Mouse (Mus musculus): ENCODE measurements at regions not wholly inside any gene's neighbourhood (a gene's known extent, or its start where the extent isn't known, plus 50 kb on each side); places are given as distances from the start of the nearest gene placed in this dataset.

GRCm38 (mm10) chr1:89288921-89289320, 165.7 kb upstream of the Agap1 start:
- DNase-seq (ENCODE audit: low read depth, low spot score) = no peak

GRCm38 (mm10) chr1:89296691-89297090, 157.9 kb upstream of the Agap1 start:
- DNase-seq (ENCODE audit: low read depth, low spot score) = no peak

DNA sequence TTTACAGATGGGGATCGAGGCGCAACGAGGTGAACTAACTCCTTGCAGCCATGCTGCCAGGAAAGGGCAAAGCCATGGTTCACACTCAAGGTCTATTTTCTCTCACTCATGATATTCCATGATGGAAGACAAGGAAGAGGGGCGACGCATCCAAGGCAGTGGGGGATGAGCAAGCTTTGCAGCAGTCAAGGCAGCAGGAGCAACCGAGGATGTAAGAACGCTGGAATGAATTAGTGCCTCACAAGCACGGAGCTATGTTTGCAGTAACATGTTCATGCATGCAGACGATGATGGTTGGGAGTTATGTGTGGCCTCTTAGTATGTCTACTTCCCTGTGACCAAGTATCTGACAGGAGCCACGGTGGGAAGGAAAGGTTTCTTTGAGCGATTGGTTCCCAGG, 156.8 kb upstream of the Agap1 start:
- no peak for DNase-seq (ENCODE audit: low read depth, low spot score)

DNA sequence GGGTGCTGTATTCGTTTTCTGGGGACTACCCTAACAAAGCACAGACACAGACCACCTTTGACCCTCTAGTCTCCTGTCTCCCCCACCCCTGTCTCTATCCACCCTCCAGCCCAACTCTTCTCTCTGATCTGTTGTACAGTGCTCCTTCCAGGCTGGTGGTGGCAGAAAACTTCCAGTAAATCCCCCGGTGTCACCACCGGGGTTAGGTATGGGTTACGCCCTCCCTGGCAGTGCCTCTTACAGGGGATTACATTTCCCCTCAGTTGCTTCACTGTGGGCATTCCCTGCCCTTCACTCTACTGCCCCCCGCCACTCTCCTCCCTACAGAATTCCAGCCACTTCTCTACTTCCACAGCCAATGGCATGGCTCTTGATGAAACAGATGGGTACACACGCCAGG, 153.5 kb upstream of the Agap1 start:
- no peak for DNase-seq (ENCODE audit: low read depth, low spot score)

DNA sequence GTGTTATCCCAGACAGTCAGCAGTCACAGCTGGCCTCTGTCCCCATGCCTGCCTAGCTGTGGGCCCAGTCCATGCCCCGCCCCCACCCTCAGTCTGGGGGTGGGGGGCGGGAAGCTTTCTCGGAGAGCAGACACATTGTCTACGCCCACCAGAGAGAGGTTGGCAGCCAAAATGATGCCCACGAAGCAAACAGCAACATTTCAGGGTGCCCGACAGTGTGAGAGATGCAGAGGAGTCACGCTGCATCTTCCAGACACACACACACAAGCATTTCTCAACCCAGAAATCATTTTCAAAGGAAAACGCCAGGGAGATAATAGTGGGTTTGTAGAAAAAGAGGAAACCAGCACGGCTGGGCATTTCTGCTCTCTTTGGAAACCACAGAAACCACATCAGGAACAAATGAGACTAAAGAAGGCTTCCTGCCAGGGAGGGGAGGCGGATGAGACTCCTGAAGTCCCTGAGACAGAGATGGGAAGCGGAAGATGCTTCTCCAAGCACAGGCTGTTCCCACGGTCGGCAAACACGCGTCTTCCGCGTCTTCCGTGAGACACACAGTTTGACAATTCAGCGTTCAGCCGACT, 152.1 kb upstream of the Agap1 start:
- peak; percentile 32 for DNase-seq (ENCODE audit: low read depth, low spot score)

GRCm38 (mm10) chr1:89305171-89305570, 149.4 kb upstream of the Agap1 start:
- no peak for DNase-seq (ENCODE audit: low read depth, low spot score)

DNA sequence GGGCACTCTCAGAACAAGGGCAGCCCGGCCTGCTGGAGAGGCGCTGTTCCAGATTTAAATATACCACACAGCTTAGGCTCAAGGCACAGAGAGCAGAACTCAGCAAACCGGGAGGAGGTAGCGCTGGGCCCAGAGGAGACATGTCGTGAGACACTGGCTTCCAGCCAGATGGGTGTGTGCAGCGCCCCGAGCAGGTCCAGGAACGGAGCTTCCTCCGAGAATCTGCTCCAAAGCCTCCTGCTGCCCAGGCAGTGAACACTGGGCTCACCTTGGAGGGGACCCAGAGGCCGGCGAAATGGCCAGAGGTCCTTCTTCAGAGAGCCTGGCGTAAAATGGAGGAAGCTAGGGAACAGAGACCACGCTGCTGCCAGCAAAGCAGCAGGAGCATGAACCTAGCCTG, 145.8 kb upstream of the Agap1 start:
- DNase-seq (ENCODE audit: low read depth, low spot score) = no peak

GRCm38 (mm10) chr1:89313064-89313463, 141.5 kb upstream of the Agap1 start:
- DNase-seq (ENCODE audit: low read depth, low spot score) = no peak

- DNase-seq (ENCODE audit: low read depth, low spot score) = no peak
Observed at GRCm38 (mm10) chr1:89317897-89318296, 136.7 kb upstream of the Agap1 start.

DNA sequence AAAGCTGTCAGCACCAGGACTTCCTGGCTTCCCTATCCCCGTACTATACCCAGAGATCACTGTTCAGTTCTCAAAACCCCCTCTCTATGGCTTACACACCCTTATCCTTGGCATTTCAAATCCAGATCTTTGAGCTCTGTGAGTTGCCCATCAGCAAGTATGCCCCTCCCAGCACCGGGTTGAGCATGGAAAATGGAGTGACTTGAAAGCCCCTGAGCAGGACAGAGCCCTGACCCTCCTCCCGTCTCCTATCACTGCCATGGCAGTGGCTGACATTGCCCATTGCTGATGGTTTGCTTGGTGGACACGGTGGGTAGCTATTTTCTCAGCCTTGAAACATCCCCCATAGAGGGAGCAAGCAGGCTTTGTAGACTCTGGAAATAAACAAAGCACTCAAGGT, 135.9 kb upstream of the Agap1 start:
- DNase-seq (ENCODE audit: low read depth, low spot score) = no peak

GRCm38 (mm10) chr1:89322621-89323020, 132.0 kb upstream of the Agap1 start:
- no peak for DNase-seq (ENCODE audit: low read depth, low spot score)

DNA sequence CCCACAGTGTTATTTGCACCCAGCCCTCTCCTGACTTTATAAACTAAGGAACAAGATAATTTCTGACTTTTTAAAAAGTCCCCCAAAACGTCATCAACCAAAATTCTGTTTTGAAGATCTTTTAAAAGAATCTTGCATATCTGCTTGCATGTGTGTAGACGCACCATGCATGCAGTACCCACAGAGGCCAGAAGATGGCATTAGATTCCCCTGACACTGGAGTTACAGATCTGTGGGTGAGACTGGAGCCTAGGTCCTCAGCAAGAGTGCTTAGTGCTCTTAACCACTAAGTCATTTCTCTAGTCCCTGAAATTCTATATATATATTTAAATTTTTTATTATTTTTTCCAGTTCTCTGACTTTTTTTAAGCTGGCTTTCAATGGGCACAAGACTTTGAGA, 131.5 kb upstream of the Agap1 start:
- DNase-seq (ENCODE audit: low read depth, low spot score) = no peak

DNA sequence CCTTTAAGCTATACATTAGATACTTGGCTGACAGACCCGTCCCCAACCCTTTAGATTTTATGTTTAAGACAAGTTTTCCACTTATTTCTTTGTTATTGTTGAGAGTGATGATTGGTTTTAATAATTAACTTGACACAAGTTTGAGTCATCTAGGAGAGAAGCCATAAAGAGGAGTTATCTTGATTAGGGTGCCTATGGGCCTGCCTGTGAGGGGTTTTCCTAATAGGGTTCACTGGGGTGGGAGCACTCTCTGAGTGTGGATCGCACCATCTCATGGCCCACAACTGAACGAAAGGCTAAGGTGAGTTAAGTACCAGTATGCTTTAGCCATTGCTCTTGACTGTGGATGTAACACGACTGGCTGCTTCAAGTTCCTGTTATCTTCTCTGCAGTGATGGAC, 123.3 kb upstream of the Agap1 start:
- no peak for DNase-seq (ENCODE audit: low read depth, low spot score)

- no peak for DNase-seq (ENCODE audit: low read depth, low spot score)
Observed at GRCm38 (mm10) chr1:89332676-89333075, 121.9 kb upstream of the Agap1 start.

- no peak for DNase-seq (ENCODE audit: low read depth, low spot score)
Observed at GRCm38 (mm10) chr1:89337861-89338260, 116.7 kb upstream of the Agap1 start.

DNA sequence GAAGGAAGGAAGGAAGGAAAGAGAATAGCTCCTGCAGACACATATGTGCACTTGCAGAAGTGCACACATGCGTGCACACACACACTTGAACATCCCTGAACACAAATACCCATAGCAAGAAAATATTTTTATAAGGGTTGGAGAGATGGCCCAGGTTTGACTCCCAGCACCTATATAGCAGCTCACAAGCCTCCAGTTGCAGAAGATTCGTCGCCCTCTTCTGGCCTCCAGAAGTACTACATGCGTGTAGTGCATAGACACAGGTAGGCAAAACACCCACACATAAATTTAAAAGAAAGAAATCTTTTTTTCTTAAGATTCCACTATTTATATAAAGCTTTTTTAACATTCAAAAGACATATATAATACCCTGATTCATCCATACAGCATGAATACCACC, 111.8 kb upstream of the Agap1 start:
- DNase-seq (ENCODE audit: low read depth, low spot score) = no peak

DNA sequence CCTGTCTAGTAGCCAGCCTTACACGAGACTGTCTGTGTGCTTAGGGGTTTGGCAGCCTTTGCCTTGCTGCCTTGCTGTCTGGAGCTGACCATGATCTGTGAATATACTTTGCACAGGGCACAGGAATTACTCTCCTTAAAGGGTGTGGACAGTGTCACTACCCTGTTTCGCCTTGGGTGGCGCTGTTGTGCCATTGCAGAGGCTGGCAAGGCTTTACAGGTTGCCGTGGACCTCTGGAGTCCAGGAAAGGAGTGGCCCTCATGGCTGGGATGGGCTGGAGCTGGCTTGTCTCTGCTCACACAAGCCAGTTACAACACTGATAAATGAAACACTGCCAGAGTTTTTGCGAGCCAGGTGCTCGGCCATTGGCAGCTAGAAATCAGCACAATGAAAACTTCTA, 110.1 kb upstream of the Agap1 start:
- no peak for DNase-seq (ENCODE audit: low read depth, low spot score)

DNA sequence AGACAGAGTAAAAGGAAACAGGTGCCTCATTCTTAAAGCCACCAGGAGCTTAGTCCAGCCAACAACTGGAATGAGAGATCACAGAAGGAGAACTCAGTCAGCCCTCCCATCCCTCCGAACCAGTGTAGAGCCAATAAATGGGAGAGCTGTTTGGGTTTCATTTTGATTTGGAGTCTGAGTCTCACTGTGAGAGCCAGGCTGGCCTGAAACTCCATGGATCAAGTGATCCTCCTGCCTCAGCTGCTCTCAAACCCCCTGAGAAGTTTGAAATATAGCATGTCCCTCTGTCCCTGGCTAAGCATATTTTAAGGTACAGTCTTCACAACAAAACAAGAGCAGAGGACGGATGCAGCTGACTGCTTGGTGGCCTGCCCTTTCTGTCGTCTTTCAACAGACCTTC, 107.3 kb upstream of the Agap1 start:
- no peak for DNase-seq (ENCODE audit: low read depth, low spot score)

DNA sequence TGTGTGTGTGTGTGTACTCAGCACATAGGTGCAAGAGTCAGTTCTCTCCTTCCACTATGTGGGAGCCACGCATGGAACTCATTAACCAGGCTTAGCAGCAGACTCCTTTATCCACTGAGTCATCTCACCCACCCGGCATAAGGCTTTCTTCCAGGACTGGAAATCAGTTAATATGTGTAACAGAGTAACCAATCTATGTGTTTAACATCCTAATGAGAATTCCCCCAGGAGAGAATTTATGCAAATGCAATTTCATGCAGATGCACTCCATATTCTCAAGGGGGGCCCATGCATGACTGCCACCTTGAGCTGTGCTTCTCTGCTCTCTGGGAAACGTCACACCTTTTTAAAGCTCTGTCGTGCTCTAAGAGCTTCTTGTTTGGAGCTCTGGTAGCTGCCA, 101.7 kb upstream of the Agap1 start:
- DNase-seq (ENCODE audit: low read depth, low spot score) = no peak

- DNase-seq (ENCODE audit: low read depth, low spot score) = no peak
Observed at GRCm38 (mm10) chr1:89359257-89359656, 95.3 kb upstream of the Agap1 start.

DNA sequence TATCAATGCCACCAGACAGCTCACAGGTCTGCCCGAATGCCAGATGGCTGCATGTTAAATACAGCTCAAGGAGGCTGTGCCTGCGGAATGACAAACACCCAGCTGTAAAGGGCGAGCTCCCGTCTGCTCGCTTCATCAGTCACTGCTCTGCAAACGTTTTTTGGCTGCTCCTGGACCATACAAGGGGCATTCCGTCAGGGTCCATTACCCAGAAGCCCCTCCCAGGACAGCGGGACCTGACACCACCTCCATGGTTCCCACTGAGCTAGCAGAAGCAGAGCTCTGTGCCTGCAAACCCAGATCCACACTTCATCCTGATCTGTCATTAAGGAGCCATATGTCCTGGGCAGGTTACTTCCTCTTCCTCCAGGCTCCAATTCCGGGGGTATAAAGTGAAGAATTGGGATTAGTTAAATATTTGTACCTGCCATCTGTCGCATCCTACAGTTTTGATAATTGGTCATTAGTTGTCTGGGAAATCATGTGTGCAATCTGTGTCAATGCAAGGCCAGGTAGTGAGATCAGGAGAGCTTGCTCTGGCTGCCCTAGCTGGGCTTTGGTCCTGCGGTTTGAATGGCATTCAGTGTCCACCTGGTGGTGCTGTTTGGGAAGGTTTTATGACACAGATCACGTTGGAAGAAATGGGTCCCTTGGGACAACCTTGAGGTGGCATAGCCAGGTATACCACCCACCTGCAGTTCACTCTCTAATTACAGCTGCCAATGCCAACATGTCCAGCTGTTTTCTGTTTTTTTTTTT, 89.9 kb upstream of the Agap1 start:
- DNase-seq (ENCODE audit: low read depth, low spot score) = no peak

DNA sequence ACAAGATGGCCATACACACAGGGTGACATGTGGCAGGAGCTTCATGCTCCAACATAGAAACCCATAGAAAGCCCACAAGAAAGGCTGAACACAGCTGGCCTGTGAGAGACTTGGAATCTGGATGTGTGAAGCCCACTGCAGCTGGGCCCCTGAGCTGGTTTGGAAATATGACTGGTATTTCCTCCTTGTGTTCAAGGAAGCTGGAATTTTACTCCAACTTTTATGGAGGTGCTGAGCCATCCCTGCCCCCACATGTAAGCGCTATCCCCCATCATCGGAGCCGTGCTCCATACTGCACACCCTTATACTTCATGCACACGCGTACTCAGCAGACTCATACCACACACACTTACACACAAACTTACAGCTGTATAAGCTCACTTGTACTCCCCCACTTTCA, 87.7 kb upstream of the Agap1 start:
- DNase-seq (ENCODE audit: low read depth, low spot score) = no peak

- no peak for DNase-seq (ENCODE audit: low read depth, low spot score)
Observed at GRCm38 (mm10) chr1:89373806-89374205, 80.8 kb upstream of the Agap1 start.

GRCm38 (mm10) chr1:89374271-89374670, 80.3 kb upstream of the Agap1 start:
- no peak for DNase-seq (ENCODE audit: low read depth, low spot score)

All from brain, embryonic 18.5 days (tissue).